Mouse (Mus musculus): ENCODE measurements around the gene Fam213b. TPM values are rescaled to one million over a fixed set of nuclear protein-coding genes. Genes with fewer than 3 reads are reported as not detected.

Fam213b gene
- not detected in 2 replicates for total RNA-seq (2014; fragmentation: Nextera tagmentation)
- not detected in 2 replicates for total RNA-seq (2017)
- not detected in 2 replicates for polyA plus RNA-seq (2012)

DNA sequence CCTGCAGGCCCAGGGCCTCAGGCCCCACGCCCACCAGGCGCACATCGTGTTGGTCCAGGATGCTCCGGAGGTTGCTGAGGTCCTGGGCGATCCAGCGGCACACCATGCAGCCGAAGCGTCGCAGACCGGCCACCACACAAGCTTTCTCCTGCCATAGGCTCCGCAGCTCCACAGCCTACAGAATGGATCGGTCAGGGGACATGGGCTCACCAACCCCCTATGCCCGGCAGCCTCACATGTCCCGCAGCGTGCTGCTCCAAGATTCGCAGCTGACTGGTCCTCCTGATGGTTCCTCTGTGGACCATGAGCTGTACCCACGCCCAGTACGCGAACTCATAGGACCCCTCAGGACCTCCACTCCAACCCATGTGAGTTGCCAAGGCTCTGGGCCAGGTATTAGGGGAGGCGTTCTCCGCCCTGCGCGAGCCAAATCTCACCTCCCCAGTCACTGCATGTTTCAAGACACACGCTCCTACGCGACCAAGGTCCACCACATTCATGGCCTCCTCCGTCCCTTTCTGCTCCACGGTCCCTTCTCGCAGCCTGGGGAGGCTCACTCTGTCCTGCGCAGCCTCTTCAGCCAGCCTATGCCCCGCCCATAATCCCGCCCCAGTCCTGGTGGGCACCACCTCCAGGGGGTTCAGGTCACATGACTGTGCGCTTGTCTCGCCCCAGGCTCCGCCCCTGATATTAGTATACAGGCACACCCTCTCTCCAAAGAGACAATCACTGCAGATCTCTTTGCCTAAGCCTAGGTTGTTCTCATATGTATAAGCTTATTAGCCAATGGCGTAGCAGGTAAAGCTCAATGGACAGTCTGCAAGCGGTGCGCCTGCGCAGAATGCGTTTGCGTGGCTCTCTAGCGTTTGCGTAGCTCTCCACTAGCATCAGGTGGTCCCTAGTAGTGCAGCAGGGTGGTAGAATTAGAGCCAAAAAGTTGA is at the start of gene Fam213b:
Gene Fam213b (minus strand): TSS at position 630 of the 941 bp plus-strand sequence.
- H3K36me3 ChIP-seq (replicated peaks) = no peaks in the 10 kb centered on the region
- H3K4me3 ChIP-seq (ENCODE audit: low read depth, low read length) = peak within 1 kb of the TSS; percentile 10; the same call in 1 of the 2 replicates
- H3K9me3 ChIP-seq (replicated peaks) = no peaks in the 10 kb centered on the region
- ATAC-seq (ENCODE audit: extremely low read depth, insufficient number of reproducible peaks, low FRiP score, poor library complexity, severe bottlenecking) = no peak
- peaks cover 10% of the 10 kb centered on the region; the same call in 1 of the 2 replicates for H3K4me1 ChIP-seq (ENCODE audit: insufficient read depth, low read depth, low read length)
- no peak for DNase-seq (ENCODE audit: low spot score)
- H3K27me3 ChIP-seq (ENCODE audit: insufficient read depth, low read length) = peaks cover 65% of the 10 kb centered on the region
- no peak for TF ChIP-seq POLR2AphosphoS5 (IDR thresholded peaks at IDR 0.05; ENCODE audit: insufficient replicate concordance, low read depth, low read length)
- no peak for TF ChIP-seq TAL1 (conservative IDR thresholded peaks at IDR 0.05; ENCODE audit: low read depth, low read length)
- no peak for TF ChIP-seq CTCF (IDR thresholded peaks at IDR 0.05; ENCODE audit: low read depth, low read length)
- TF ChIP-seq GATA1 (IDR thresholded peaks at IDR 0.05; ENCODE audit: borderline replicate concordance, low read length) = no peak
- TF ChIP-seq GATA2 (IDR thresholded peaks at IDR 0.05; ENCODE audit: borderline replicate concordance, low read depth, low read length) = no peak

DNA sequence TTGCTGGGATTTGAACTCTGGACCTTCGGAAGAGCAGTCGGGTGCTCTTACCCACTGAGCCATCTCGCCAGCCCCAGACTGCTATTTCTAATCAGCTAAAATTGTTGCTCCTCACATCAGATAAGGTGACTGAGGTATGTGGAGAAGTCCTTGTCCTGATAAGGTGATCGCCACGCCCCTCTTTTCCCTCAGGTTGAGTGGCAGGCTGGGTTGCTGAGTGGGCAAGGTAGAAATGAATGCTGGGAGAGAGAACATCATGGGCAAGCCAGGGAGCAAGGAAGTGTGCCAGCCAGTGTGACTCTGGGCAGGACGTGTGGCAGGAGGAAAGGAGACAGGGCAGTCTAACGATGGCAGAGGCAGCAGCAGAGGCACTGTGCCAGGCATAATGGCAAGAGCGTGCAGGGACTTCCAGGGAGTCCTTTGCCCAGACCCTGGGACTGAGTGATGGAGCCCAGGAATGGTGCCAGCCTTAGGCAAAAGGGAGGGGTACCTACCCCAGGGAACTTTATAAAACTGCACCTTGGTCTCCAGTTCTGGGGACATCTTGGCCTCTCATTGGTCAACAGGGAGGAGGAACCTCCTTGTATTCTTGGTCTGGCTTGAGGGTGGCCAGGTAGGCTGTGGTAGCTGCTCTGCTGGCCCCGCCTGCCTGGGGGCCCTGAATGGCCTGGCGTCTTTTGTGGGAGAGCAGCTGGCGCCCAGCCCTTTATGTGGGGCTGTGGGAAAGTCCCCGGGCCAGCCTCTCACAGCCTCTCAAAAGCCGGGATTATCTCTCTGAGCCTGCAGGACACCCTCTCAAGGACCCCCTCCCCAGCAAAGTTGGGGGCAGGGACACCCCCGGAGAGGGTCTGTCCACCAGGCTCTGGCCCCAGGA is 49.4 kb upstream of the Fam213b start:
- peak overlapping the region; percentile 33; the same call in 1 of the 2 replicates for H3K4me3 ChIP-seq (ENCODE audit: low read depth, low read length)
- peaks cover 33% of the 10 kb centered on the region for H3K4me1 ChIP-seq (ENCODE audit: insufficient read depth, low read depth, low read length)
- H3K36me3 ChIP-seq (replicated peaks) = no peaks in the 10 kb centered on the region
- no peak for ATAC-seq (ENCODE audit: extremely low read depth, insufficient number of reproducible peaks, low FRiP score, poor library complexity, severe bottlenecking)
- no peak for DNase-seq (ENCODE audit: low spot score)
- no peaks in the 10 kb centered on the region for H3K9me3 ChIP-seq (replicated peaks)
- peaks cover 72% of the 10 kb centered on the region for H3K27me3 ChIP-seq (ENCODE audit: insufficient read depth, low read length)
- no peak for TF ChIP-seq GATA1 (IDR thresholded peaks at IDR 0.05; ENCODE audit: borderline replicate concordance, low read length)
- no peak for TF ChIP-seq TAL1 (conservative IDR thresholded peaks at IDR 0.05; ENCODE audit: low read depth, low read length)
- TF ChIP-seq GATA2 (IDR thresholded peaks at IDR 0.05; ENCODE audit: borderline replicate concordance, low read depth, low read length) = no peak
- TF ChIP-seq POLR2AphosphoS5 (IDR thresholded peaks at IDR 0.05; ENCODE audit: insufficient replicate concordance, low read depth, low read length) = no peak

DNA sequence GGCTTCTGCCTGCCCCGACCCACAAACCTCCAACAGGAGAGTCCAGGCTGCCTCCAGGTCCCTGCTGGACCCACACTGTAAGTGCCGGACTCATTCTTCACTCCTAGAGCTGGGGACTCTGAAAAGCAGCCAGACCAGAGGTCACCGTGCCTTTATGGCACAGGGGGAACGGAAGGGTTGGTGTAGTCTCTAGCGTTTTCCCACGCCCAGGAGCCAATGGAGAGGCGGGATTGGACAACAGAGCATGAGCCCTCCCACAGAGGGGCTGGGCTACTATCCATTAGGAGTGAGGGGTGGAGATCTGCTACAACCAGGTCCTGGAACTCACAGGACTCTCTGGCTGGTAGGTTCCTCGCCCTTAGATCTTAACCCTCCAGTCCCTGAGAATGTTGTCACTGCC is 47.4 kb upstream of the Fam213b start:
- Histone ChIP-seq H3K4me3 (ENCODE audit: low read depth, low read length) (no peak overlapping the region), H3K27me3 (ENCODE audit: insufficient read depth, low read length) (peaks cover 52% of the 10 kb centered on the region), H3K36me3 (replicated peaks) (no peaks in the 10 kb centered on the region), H3K4me1 (ENCODE audit: insufficient read depth, low read depth, low read length) (peaks cover 39% of the 10 kb centered on the region), H3K9me3 (replicated peaks) (no peaks in the 10 kb centered on the region)
- TF ChIP-seq TAL1 (conservative IDR thresholded peaks at IDR 0.05; ENCODE audit: low read depth, low read length) (no peak), CTCF (IDR thresholded peaks at IDR 0.05; ENCODE audit: low read depth, low read length) (no peak)
- ATAC-seq (ENCODE audit: extremely low read depth, insufficient number of reproducible peaks, low FRiP score, poor library complexity, severe bottlenecking) = no peak
- DNase-seq (ENCODE audit: low spot score) = no peak

DNA sequence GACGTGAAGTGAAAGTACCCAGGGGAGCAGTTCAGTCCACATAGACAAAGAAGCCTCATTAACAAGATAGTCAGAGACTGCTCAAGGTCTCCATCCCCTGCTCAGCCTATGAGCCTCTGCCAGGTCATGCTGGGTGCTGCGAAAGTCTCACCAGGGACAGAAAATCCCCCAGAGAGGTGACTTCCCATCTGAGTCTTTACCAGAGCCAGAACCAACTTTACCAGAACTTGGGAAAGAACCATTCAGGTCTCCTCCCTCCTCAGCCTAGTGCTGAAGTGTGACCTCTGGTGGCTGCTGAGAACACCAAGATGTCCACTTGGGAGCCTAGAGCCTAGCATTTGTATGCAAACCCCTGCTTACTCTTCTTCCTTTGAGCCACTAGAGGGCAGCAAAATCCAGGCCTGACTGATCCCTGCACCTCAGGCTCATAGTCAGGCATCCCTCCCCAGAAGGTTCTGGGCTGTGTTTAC is 45.2 kb upstream of the Fam213b start:
- Histone ChIP-seq H3K4me1 (ENCODE audit: insufficient read depth, low read depth, low read length) (peaks cover 50% of the 10 kb centered on the region), H3K9me3 (replicated peaks) (no peaks in the 10 kb centered on the region), H3K27me3 (ENCODE audit: insufficient read depth, low read length) (peaks cover 35% of the 10 kb centered on the region), H3K36me3 (replicated peaks) (no peaks in the 10 kb centered on the region), H3K4me3 (ENCODE audit: low read depth, low read length) (no peak overlapping the region)
- no peak for TF ChIP-seq TAL1 (conservative IDR thresholded peaks at IDR 0.05; ENCODE audit: low read depth, low read length)
- TF ChIP-seq CTCF (IDR thresholded peaks at IDR 0.05; ENCODE audit: low read depth, low read length) = peak; percentile 96
- ATAC-seq (ENCODE audit: extremely low read depth, insufficient number of reproducible peaks, low FRiP score, poor library complexity, severe bottlenecking) = peak; percentile 88
- peak; percentile 76 for DNase-seq (ENCODE audit: low spot score)

GRCm38 (mm10) chr4:154943323-154944039 is 44.5 kb upstream of the Fam213b start:
- peaks cover 29% of the 10 kb centered on the region for H3K27me3 ChIP-seq (ENCODE audit: insufficient read depth, low read length)
- no peak overlapping the region for H3K4me3 ChIP-seq (ENCODE audit: low read depth, low read length)
- DNase-seq (ENCODE audit: low spot score) (no peak), ATAC-seq (ENCODE audit: extremely low read depth, insufficient number of reproducible peaks, low FRiP score, poor library complexity, severe bottlenecking) (no peak)
- TF ChIP-seq GATA2 (IDR thresholded peaks at IDR 0.05; ENCODE audit: borderline replicate concordance, low read depth, low read length) (no peak), POLR2AphosphoS5 (IDR thresholded peaks at IDR 0.05; ENCODE audit: insufficient replicate concordance, low read depth, low read length) (peak; percentile 91; the same call in 1 of the 2 replicates), GATA1 (IDR thresholded peaks at IDR 0.05; ENCODE audit: borderline replicate concordance, low read length) (no peak), TAL1 (conservative IDR thresholded peaks at IDR 0.05; ENCODE audit: low read depth, low read length) (no peak), CTCF (IDR thresholded peaks at IDR 0.05; ENCODE audit: low read depth, low read length) (no peak)
- H3K9me3 ChIP-seq (replicated peaks) = no peaks in the 10 kb centered on the region
- H3K36me3 ChIP-seq (replicated peaks) = no peaks in the 10 kb centered on the region
- peaks cover 49% of the 10 kb centered on the region for H3K4me1 ChIP-seq (ENCODE audit: insufficient read depth, low read depth, low read length)

Data from G1E (cell line).